Mouse (Mus musculus): ENCODE measurements around the gene Gjb6. TPM values are rescaled to one million over a fixed set of nuclear protein-coding genes. Genes with fewer than 3 reads are reported as not detected.

Gjb6 gene
- polyA plus RNA-seq, 1 experiment from 2014 or later = 0.70 TPM

DNA sequence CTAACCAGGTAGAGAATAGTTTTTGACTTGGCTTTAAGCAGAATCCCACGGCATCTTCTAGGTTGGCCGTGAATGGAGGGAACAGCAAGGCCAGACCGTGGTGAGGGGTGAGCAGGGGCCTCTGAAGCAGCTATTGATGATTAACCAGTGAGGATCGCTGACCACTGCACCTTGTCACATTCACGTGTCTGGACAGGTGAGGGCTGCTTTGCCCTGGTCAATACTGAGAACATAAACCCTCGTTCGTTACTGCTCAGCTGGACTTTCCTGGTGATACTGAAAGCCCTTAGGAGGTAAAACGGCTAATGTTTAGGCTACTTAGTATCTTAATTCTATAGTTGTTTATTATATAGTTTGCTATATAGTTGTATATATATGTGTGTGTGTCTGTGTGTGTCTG is 26.3 kb downstream of the Gjb6 start:
- H3K27ac ChIP-seq = no peak overlapping the region
- peaks cover 7% of the 10 kb centered on the region for H3K4me1 ChIP-seq (replicated peaks)
- no peak overlapping the region for H3K9ac ChIP-seq
- H3K36me3 ChIP-seq = no peaks in the 10 kb centered on the region
- H3K4me2 ChIP-seq (replicated peaks) = no peak overlapping the region
- no peaks in the 10 kb centered on the region for H3K9me3 ChIP-seq
- no peak for ATAC-seq
- peaks cover 42% of the 10 kb centered on the region for H3K27me3 ChIP-seq (replicated peaks)
- no peak overlapping the region for H3K4me3 ChIP-seq (replicated peaks)
- WGBS = 65% methylated on average over 8 of the region's 8 CpGs

- H3K4me1 ChIP-seq (replicated peaks) = peaks cover 7% of the 10 kb centered on the region
- no peak overlapping the region for H3K9ac ChIP-seq
- peak overlapping the region; percentile 99; the same call in 1 of the 2 replicates for H3K4me2 ChIP-seq (replicated peaks)
- H3K9me3 ChIP-seq = no peaks in the 10 kb centered on the region
- ATAC-seq = no peak
- H3K36me3 ChIP-seq = no peaks in the 10 kb centered on the region
- H3K4me3 ChIP-seq (replicated peaks) = no peak overlapping the region
- H3K27me3 ChIP-seq (replicated peaks) = peaks cover 45% of the 10 kb centered on the region
- no peak overlapping the region for H3K27ac ChIP-seq
- 62% methylated on average over 11 of the region's 11 CpGs for WGBS
These were observed 27.7 kb downstream of the Gjb6 start for GRCm38 (mm10) chr14:57105721-57106120.

GRCm38 (mm10) chr14:57105111-57105510 is 28.3 kb downstream of the Gjb6 start:
- Histone ChIP-seq H3K9me3 (no peaks in the 10 kb centered on the region), H3K4me2 (replicated peaks) (peak overlapping the region; percentile 99), H3K4me1 (replicated peaks) (peaks cover 7% of the 10 kb centered on the region), H3K27me3 (replicated peaks) (peaks cover 45% of the 10 kb centered on the region), H3K36me3 (no peaks in the 10 kb centered on the region), H3K9ac (no peak overlapping the region), H3K27ac (no peak overlapping the region), H3K4me3 (replicated peaks) (peak overlapping the region; percentile 61; the same call in 1 of the 2 replicates)
- WGBS = 21% methylated on average over 14 of the region's 14 CpGs
- no peak for ATAC-seq

DNA sequence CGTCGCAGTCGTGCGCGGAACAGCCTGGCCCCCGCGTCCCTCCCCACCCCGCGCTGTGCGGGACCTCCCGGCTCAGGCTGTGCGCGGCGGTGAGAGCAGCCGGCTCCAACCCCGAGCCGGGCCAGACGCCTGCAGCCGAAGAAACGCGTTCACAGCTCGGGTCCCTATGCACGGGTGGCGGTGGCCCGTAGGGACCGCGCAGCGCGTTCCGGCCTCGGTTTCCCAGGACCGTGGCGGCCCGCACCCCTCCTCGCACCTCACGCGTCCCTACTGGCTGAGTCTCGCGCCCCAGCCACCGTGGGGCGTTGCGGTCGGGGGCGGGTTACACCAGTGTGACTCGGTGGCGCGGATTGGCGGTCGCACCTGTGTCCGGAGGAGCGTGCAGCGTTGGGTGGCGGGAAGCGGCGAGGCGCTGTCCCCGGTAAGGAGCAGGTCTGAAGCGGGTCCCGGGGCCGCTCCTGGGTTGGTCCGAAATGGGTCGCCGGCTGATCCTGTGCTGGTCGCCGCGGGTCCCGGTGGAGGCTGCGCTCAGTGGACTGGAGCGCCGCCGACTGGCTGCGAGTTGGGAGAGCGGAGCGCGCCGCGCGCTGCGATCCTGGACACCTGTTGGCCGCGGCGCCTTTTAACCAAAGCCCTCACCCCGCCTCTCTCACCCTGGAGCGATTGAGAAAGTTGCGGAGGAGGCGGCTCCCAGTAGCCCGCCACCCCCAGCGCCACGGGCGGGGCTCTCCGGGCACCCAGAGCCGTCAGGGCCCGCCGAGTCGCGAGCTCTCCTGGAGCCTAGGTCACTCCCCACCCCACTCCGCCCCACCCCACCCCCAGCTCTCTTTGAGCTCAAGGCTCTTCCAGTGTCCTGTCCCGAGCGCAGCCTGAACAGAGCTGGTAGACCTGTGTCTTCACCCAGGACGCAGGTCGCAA is 29.0 kb downstream of the Gjb6 start, which contains the start of gene Gjb2:
TSS of gene Gjb2 (minus strand) at position 597 of the 918 bp plus-strand sequence.
- no peak within 1 kb of the TSS for H3K27ac ChIP-seq
- H3K9me3 ChIP-seq = no peaks in the 10 kb centered on the region
- H3K4me3 ChIP-seq (replicated peaks) = peak within 1 kb of the TSS; percentile 61
- peaks cover 7% of the 10 kb centered on the region for H3K4me1 ChIP-seq (replicated peaks)
- ATAC-seq = peak; percentile 86
- H3K4me2 ChIP-seq (replicated peaks) = peak within 1 kb of the TSS; percentile 99
- H3K27me3 ChIP-seq (replicated peaks) = peaks cover 45% of the 10 kb centered on the region
- under 1% methylated on average over 101 of the region's 101 CpGs for WGBS
- H3K36me3 ChIP-seq = no peaks in the 10 kb centered on the region
- H3K9ac ChIP-seq = peak within 1 kb of the TSS; percentile 55

DNA sequence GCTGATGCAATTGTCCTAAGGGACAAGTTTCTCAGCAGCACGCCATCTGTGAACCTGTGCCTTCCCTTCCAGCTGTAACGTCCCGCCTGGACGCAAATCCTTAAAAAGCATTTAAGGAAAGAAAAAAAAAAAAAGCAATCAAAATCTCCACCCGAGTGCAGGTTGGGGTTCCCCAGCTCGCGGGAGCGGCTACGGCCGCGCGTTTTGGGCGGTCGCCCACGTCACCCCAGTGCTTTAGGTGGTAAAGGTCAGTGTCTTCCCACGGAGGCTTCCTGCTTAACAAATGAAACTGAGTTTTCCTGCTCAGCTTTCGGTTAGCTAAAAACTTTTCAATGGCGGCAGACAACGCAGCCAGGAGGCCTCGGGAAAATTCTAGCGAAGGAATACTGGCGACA is 29.7 kb downstream of the Gjb6 start:
- H3K27ac ChIP-seq = no peak overlapping the region
- no peaks in the 10 kb centered on the region for H3K9me3 ChIP-seq
- H3K4me2 ChIP-seq (replicated peaks) = peak overlapping the region; percentile 99
- ATAC-seq = no peak; the same call in 1 of the 2 replicates
- peak overlapping the region; percentile 55 for H3K9ac ChIP-seq
- peak overlapping the region; percentile 61 for H3K4me3 ChIP-seq (replicated peaks)
- WGBS = 6% methylated on average over 22 of the region's 22 CpGs
- peaks cover 45% of the 10 kb centered on the region for H3K27me3 ChIP-seq (replicated peaks)
- H3K36me3 ChIP-seq = no peaks in the 10 kb centered on the region
- H3K4me1 ChIP-seq (replicated peaks) = peaks cover 7% of the 10 kb centered on the region

GRCm38 (mm10) chr14:57103121-57103520 is 30.3 kb downstream of the Gjb6 start:
- peak overlapping the region; percentile 99; the same call in 1 of the 2 replicates for H3K4me2 ChIP-seq (replicated peaks)
- no peaks in the 10 kb centered on the region for H3K9me3 ChIP-seq
- no peak for ATAC-seq
- H3K4me3 ChIP-seq (replicated peaks) = peak overlapping the region; percentile 61; the same call in 1 of the 2 replicates
- H3K4me1 ChIP-seq (replicated peaks) = peaks cover 7% of the 10 kb centered on the region
- WGBS = 66% methylated on average over 6 of the region's 6 CpGs
- no peak overlapping the region for H3K9ac ChIP-seq
- H3K27ac ChIP-seq = no peak overlapping the region
- H3K36me3 ChIP-seq = no peaks in the 10 kb centered on the region
- H3K27me3 ChIP-seq (replicated peaks) = peaks cover 45% of the 10 kb centered on the region

DNA sequence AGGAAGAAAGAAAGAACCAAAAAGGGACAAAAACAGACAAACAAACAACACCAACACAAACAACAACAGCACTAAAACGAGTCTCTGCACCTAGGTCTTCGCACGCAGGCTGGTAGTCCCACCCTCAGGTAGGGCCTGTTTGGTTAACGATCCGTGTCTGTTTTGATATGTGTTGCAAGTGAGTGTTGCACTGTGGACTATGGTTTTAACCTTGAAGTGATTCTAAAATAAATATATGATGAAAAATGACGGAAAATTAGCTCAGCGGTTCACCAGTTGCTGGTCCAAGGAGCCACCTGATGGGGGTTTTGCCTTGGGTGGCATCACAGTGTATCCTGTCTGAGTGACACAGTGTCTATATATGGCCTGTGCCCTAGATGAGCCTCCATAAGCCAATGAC is 31.8 kb downstream of the Gjb6 start:
- Histone ChIP-seq H3K9ac (no peak overlapping the region), H3K4me1 (replicated peaks) (peaks cover 7% of the 10 kb centered on the region), H3K9me3 (no peaks in the 10 kb centered on the region), H3K27ac (no peak overlapping the region), H3K4me2 (replicated peaks) (no peak overlapping the region), H3K4me3 (replicated peaks) (no peak overlapping the region), H3K36me3 (no peaks in the 10 kb centered on the region), H3K27me3 (replicated peaks) (peaks cover 40% of the 10 kb centered on the region)
- no peak for ATAC-seq
- WGBS = 70% methylated on average over 7 of the region's 7 CpGs

GRCm38 (mm10) chr14:57095855-57096254 is 37.6 kb downstream of the Gjb6 start:
- H3K4me2 ChIP-seq (replicated peaks) = no peak overlapping the region
- no peaks in the 10 kb centered on the region for H3K36me3 ChIP-seq
- WGBS = 58% methylated on average over 4 of the region's 4 CpGs
- ATAC-seq = no peak
- no peaks in the 10 kb centered on the region for H3K27me3 ChIP-seq (replicated peaks)
- H3K9ac ChIP-seq = no peak overlapping the region
- no peaks in the 10 kb centered on the region for H3K4me1 ChIP-seq (replicated peaks)
- no peak overlapping the region for H3K27ac ChIP-seq
- H3K4me3 ChIP-seq (replicated peaks) = no peak overlapping the region
- H3K9me3 ChIP-seq = no peaks in the 10 kb centered on the region

GRCm38 (mm10) chr14:57093029-57093428 is 40.4 kb downstream of the Gjb6 start:
- H3K27me3 ChIP-seq (replicated peaks) = no peaks in the 10 kb centered on the region
- H3K9me3 ChIP-seq = no peaks in the 10 kb centered on the region
- H3K36me3 ChIP-seq = no peaks in the 10 kb centered on the region
- 5% methylated on average over 7 of the region's 8 CpGs for WGBS
- H3K27ac ChIP-seq = no peak overlapping the region
- no peaks in the 10 kb centered on the region for H3K4me1 ChIP-seq (replicated peaks)
- H3K4me2 ChIP-seq (replicated peaks) = no peak overlapping the region
- no peak for ATAC-seq
- no peak overlapping the region for H3K9ac ChIP-seq
- no peak overlapping the region for H3K4me3 ChIP-seq (replicated peaks)

GRCm38 (mm10) chr14:57090001-57090400 is 43.4 kb downstream of the Gjb6 start:
- H3K27me3 ChIP-seq (replicated peaks) = no peaks in the 10 kb centered on the region
- H3K4me1 ChIP-seq (replicated peaks) = no peaks in the 10 kb centered on the region
- 0 out of 2 replicates have a peak overlapping the region, but pooled peaks have one; percentile 19 for H3K27ac ChIP-seq
- no peak overlapping the region for H3K4me2 ChIP-seq (replicated peaks)
- H3K36me3 ChIP-seq = no peaks in the 10 kb centered on the region
- ATAC-seq = no peak
- H3K9me3 ChIP-seq = no peaks in the 10 kb centered on the region
- H3K9ac ChIP-seq = no peak overlapping the region
- 44% methylated on average over 2 of the region's 2 CpGs for WGBS
- H3K4me3 ChIP-seq (replicated peaks) = no peak overlapping the region

GRCm38 (mm10) chr14:57089107-57089506 is 44.3 kb downstream of the Gjb6 start:
- Histone ChIP-seq H3K27ac (0 out of 2 replicates have a peak overlapping the region, but pooled peaks have one; percentile 19), H3K27me3 (replicated peaks) (no peaks in the 10 kb centered on the region), H3K9me3 (no peaks in the 10 kb centered on the region), H3K4me2 (replicated peaks) (no peak overlapping the region), H3K4me1 (replicated peaks) (0 out of 2 replicates have a peak, but pooled peaks cover 5% of the 10 kb centered on the region), H3K4me3 (replicated peaks) (no peak overlapping the region), H3K36me3 (no peaks in the 10 kb centered on the region), H3K9ac (no peak overlapping the region)
- ATAC-seq = peak; percentile 90
- 69% methylated on average over 7 of the region's 7 CpGs for WGBS

DNA sequence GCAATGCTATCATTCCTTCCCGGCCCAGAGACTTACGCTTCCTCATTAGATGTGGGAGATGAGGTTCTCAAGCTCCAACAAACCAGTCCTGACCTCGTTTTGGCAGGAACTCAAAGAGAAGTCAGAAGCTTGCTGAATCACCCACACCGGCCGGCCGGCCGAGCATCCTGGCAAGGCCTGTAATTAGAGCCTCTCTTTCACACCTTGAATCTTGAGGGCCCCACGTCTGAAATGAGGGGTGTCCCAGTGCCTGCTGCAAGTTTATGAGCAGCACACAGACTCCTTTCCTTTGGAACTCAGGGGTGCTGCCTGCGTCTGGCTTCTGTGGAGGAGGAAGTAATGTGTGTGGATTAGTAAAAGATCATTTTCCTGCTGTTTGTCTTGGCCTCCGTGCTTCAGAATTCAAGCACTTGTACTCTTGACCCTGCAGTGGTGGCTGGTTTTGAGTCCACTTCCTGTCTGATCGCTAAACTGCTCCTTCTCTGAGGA is 49.2 kb downstream of the Gjb6 start:
- Histone ChIP-seq H3K9ac (no peak overlapping the region), H3K4me2 (replicated peaks) (0 out of 2 replicates have a peak overlapping the region, but pooled peaks have one; percentile 0), H3K4me3 (replicated peaks) (no peak overlapping the region), H3K36me3 (no peaks in the 10 kb centered on the region), H3K9me3 (no peaks in the 10 kb centered on the region), H3K27me3 (replicated peaks) (no peaks in the 10 kb centered on the region), H3K4me1 (replicated peaks) (peaks cover 11% of the 10 kb centered on the region; the same call in 1 of the 2 replicates), H3K27ac (peak overlapping the region; percentile 19; the same call in 1 of the 2 replicates)
- WGBS = 15% methylated on average over 11 of the region's 11 CpGs
- ATAC-seq = peak; percentile 74

All from intestine, embryonic 15.5 days (tissue).